Mouse (Mus musculus) lung, adult 2 months (tissue): Measurements from ENCODE around the gene H2-T23.
"Not testable (repeated sequence)": the region's sequence is repeated elsewhere in the genome, so short reads cannot be mapped to it uniquely, and the experiment has no call there.

Source experiments
- CTCF ChIP-seq: fragments of 200-500 bp; IDR thresholded peaks from 2 replicates; pipeline ENCODE4 v1.5.1; 2011; ENCODE audit warnings: mild to moderate bottlenecking, low read length, control low read depth; ENCODE audit not compliant: insufficient read depth
- POLR2A ChIP-seq: fragments of 200-500 bp; IDR thresholded peaks from 2 replicates; pipeline ENCODE4 v1.6.1; 2011; ENCODE audit warnings: low read depth, mild to moderate bottlenecking, control low read depth, low read length, borderline replicate concordance; ENCODE audit errors: extremely low read depth

DNA sequence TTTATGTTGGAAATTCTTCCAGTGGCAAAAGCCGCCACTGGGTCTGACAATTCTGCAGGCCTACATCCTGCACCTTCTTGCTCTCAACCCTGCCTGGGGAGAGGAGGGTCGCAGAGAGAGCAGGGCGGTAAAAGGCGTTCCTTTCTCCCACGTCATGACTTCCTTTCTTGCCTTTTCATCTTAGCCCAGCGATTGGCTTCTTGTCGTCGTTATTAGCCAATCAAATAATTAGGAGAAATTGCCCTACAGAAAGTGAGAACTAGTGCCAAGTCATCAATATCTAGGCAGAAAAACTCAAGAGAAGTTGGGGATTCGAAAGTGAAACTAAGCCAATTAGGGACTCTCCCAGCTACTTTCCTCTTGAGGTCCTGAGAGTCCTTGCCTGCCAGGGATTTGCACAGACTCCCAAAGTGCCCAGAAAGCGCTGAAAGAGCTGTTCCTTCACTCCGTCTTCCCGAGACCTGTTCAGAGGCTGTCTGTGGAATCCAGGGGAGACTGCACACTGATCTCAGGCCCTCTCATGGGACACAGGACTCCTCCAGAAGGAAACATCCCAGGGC is 10.0 kb upstream of the H2-T23 start, which contains the start of the genes H2-T22 and Gm6034:
- not testable (repeated sequence) for TF ChIP-seq CTCF
- peak; percentile 96 for TF ChIP-seq POLR2A
